In the genomic region with DNA sequence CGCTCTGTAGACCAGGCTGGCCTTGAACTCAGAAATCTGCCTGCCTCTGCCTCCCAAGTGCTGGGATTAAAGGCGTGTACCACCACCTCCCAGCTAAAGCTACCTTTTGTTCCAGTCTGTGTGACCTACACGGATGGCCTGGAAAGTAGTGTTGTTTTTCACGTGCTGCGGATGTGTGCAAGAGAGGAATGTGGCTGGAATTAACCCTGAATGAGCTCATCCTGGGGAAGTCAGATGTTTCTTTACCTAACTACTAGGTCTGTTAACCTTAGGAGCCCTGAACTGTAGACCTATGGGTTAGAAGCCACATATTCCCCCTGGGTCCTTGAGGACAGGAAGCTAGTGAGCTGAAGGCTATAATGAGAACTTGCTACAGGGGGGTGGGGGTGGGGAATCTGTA, we compare ENCODE assay signal across 27 mouse cellular contexts. TPM values are rescaled to one million over a fixed set of nuclear protein-coding genes. Genes with fewer than 3 reads are reported as not detected.
DNase-seq lines count a peak whose midpoint lies in the region; ATAC-seq and TF ChIP-seq lines count a peak whose summit lies in the region.
"Had no signal": no experiment of that assay in that cellular context is flagged by ENCODE, and none has a peak within 500 bp of the region (broad histone marks: within the 10 kb centered on the region; RNA-seq: fewer than 3 reads in every experiment).

No protein-coding gene starts in this region.

- H3K27me3 ChIP-seq in ES-Bruce4 (ENCODE audit: control insufficient read depth, insufficient read depth, low read length, poor library complexity, severe bottlenecking) = no peaks in the 10 kb centered on the region
- H3K27me3 ChIP-seq in intestine, embryonic 15.5 days (replicated peaks) = no peaks in the 10 kb centered on the region
- H3K27me3 ChIP-seq in hindbrain, postnatal 0 days (ENCODE audit: insufficient read depth, low read length) = no peaks in the 10 kb centered on the region
- H3K27me3 ChIP-seq: forebrain, embryonic 13.5 days; hindbrain, embryonic 13.5 days had no signal

- H3K4me1 ChIP-seq in ES-Bruce4 (ENCODE audit: control insufficient read depth, insufficient read depth, low read length) = no peaks in the 10 kb centered on the region
- peaks cover 0 to 6% of the 10 kb centered on the region in 2 experiments; a peak in 2 of 4 replicates for H3K4me1 ChIP-seq in ES-E14 (ENCODE audit: control insufficient read depth in 2 of 2, insufficient read depth in 2 of 2, low read length in 2 of 2, poor library complexity in 1 of 2)
- no peaks in the 10 kb centered on the region for H3K4me1 ChIP-seq in intestine, embryonic 15.5 days (replicated peaks)
- H3K4me1 ChIP-seq in hindbrain, postnatal 0 days (ENCODE audit: insufficient read depth, low read length) = no peaks in the 10 kb centered on the region
- H3K4me1 ChIP-seq: forebrain, embryonic 10.5 days; forebrain, embryonic 13.5 days; hindbrain, embryonic 10.5 days; hindbrain, embryonic 13.5 days had no signal

- H3K9ac ChIP-seq in ES-Bruce4 (ENCODE audit: low read depth, poor library complexity, severe bottlenecking) (no peak overlapping the region), ES-E14 (ENCODE audit: insufficient read depth, low read depth, low read length, poor library complexity, severe bottlenecking) (no peak overlapping the region)
- no peak overlapping the region for H3K9ac ChIP-seq in intestine, embryonic 15.5 days
- H3K9ac ChIP-seq in hindbrain, postnatal 0 days (replicated peaks; ENCODE audit: low read length) = no peak overlapping the region
- H3K9ac ChIP-seq: forebrain, embryonic 13.5 days; hindbrain, embryonic 13.5 days had no signal

- no peak for TF ChIP-seq EP300 in ES-Bruce4 (IDR thresholded peaks at IDR 0.05; ENCODE audit: insufficient read depth, low read depth, low read length)

- ATAC-seq in intestine, embryonic 15.5 days = 0 out of 2 replicates have a peak, but pooled peaks have one; percentile 33
- ATAC-seq in hindbrain, postnatal 0 days = no peak
- ATAC-seq: CD4-positive, CD25-positive, alpha-beta regulatory T cell, adult 4 months; forebrain, embryonic 13.5 days; forebrain, embryonic 16.5 days; hindbrain, embryonic 16.5 days; inflammation-experienced regulatory T-cells, adult 6 months had no signal

- in situ Hi-C loops in ES-E14 (cut with MboI; ENCODE audit: low sequenced_read_pairs in 2 of 2, unreplicated experiment in 2 of 2) = no loop called here

- H3K27ac ChIP-seq in ES-Bruce4 (ENCODE audit: insufficient read depth, low read length) (peak overlapping the region; percentile 15; the same call in 1 of the 2 replicates), ES-E14 (ENCODE audit: insufficient read depth, low read depth, low read length, poor library complexity, severe bottlenecking) (peak overlapping the region; percentile 58; the same call in 1 of the 2 replicates)
- no peak overlapping the region for H3K27ac ChIP-seq in intestine, embryonic 15.5 days
- no peak overlapping the region for H3K27ac ChIP-seq in hindbrain, postnatal 0 days
- H3K27ac ChIP-seq: forebrain, embryonic 10.5 days; forebrain, embryonic 13.5 days; hindbrain, embryonic 10.5 days; hindbrain, embryonic 13.5 days had no signal

- no peak for TF ChIP-seq POLR2A in ES-Bruce4 (IDR thresholded peaks at IDR 0.05; ENCODE audit: insufficient read depth, low read length)

- DNase-seq in ES-E14 (ENCODE audit: low read depth, low spot score) = no peak
- peak; percentile 47 for DNase-seq in yolk sac, embryonic 10.5 days (ENCODE audit: low spot score)
- DNase-seq in ovary, postnatal 14 days (ENCODE audit: low spot score) = no peak
- DNase-seq in neural tube, embryonic 10.5 days (ENCODE audit: extremely low spot score, low spot score) = no peak
- no peak for DNase-seq in hindbrain, postnatal 0 days (ENCODE audit: low spot score)
- DNase-seq: adrenal gland, postnatal 10 days; adrenal gland, postnatal 36 days; cerebellum, adult 18-20 months; cerebellum, adult 9-10 months; cerebellum, postnatal 14 days; gastrocnemius, postnatal 25 days; heart, postnatal 36 days; kidney, adult 18-20 months had no signal

- H3K4me2 ChIP-seq in intestine, embryonic 15.5 days (replicated peaks) = no peak overlapping the region
- H3K4me2 ChIP-seq in hindbrain, postnatal 0 days (ENCODE audit: low read depth, low read length) = no peak overlapping the region
- H3K4me2 ChIP-seq: forebrain, embryonic 13.5 days; heart, embryonic 11.5 days; hindbrain, embryonic 13.5 days had no signal

- no peak overlapping the region for H3K4me3 ChIP-seq in ES-Bruce4 (ENCODE audit: low read depth, low read length)
- no peak overlapping the region for H3K4me3 ChIP-seq in ES-E14 (ENCODE audit: insufficient read depth in 1 of 2, low read depth in 1 of 2, low read length in 2 of 2, poor library complexity in 1 of 2, severe bottlenecking in 1 of 2)
- H3K4me3 ChIP-seq in intestine, embryonic 15.5 days (replicated peaks) = no peak overlapping the region
- H3K4me3 ChIP-seq in hindbrain, postnatal 0 days (ENCODE audit: low read length) = no peak overlapping the region
- H3K4me3 ChIP-seq: forebrain, embryonic 10.5 days; forebrain, embryonic 13.5 days; hindbrain, embryonic 10.5 days; hindbrain, embryonic 13.5 days had no signal

- 63% methylated on average over 5 of the region's 5 CpGs for WGBS in intestine, embryonic 15.5 days
- 74% methylated on average over 5 of the region's 5 CpGs for WGBS in hindbrain, postnatal 0 days

- H3K9me3 ChIP-seq in ES-Bruce4 (replicated peaks; ENCODE audit: control insufficient read depth, insufficient read depth, low read length, poor library complexity, severe bottlenecking) = peaks cover 3% of the 10 kb centered on the region
- no peaks in the 10 kb centered on the region for H3K9me3 ChIP-seq in ES-E14 (ENCODE audit: control insufficient read depth, insufficient read depth, low read depth, low read length)
- no peaks in the 10 kb centered on the region for H3K9me3 ChIP-seq in intestine, embryonic 15.5 days
- no peaks in the 10 kb centered on the region for H3K9me3 ChIP-seq in hindbrain, postnatal 0 days (ENCODE audit: low read length)
- H3K9me3 ChIP-seq: forebrain, embryonic 10.5 days; forebrain, embryonic 13.5 days; hindbrain, embryonic 10.5 days; hindbrain, embryonic 13.5 days had no signal

- no peak for TF ChIP-seq CTCF in ES-Bruce4 (IDR thresholded peaks at IDR 0.05; ENCODE audit: low read depth, low read length)
- no peak for TF ChIP-seq CTCF in hindbrain, postnatal 0 days (IDR thresholded peaks at IDR 0.05; ENCODE audit: low read depth)

- no peaks in the 10 kb centered on the region for H3K36me3 ChIP-seq in ES-Bruce4 (ENCODE audit: control insufficient read depth, insufficient read depth, low read length, poor library complexity, severe bottlenecking)
- H3K36me3 ChIP-seq in ES-E14 (ENCODE audit: control insufficient read depth, insufficient read depth, low read length, poor library complexity, severe bottlenecking) = no peaks in the 10 kb centered on the region; the same call in 1 of the 2 replicates
- no peaks in the 10 kb centered on the region for H3K36me3 ChIP-seq in intestine, embryonic 15.5 days
- H3K36me3 ChIP-seq in hindbrain, postnatal 0 days (ENCODE audit: insufficient read depth, low read length) = no peaks in the 10 kb centered on the region
- H3K36me3 ChIP-seq: forebrain, embryonic 10.5 days; hindbrain, embryonic 10.5 days; hindbrain, embryonic 13.5 days had no signal

TF ChIP-seq in ES-E14, 5 proteins besides CTCF, POLR2A, EP300 and RAD21:
- no peak for TF ChIP-seq ZNF384 (IDR thresholded peaks at IDR 0.05; ENCODE audit: low read depth, low read length)
- no peak for TF ChIP-seq CHD2 (IDR thresholded peaks at IDR 0.05; ENCODE audit: low read depth, low read length)
- no peak for TF ChIP-seq HCFC1 (IDR thresholded peaks at IDR 0.05; ENCODE audit: borderline replicate concordance, insufficient read depth, low read length)
- TF ChIP-seq ZC3H11A (IDR thresholded peaks at IDR 0.05; ENCODE audit: borderline replicate concordance, low read depth, low read length) = no peak
- no peak for TF ChIP-seq MAFK (IDR thresholded peaks at IDR 0.05; ENCODE audit: insufficient read depth, low read depth, low read length)

RNA-seq across cellular contexts. Expression of gene Liph, which starts 7.5 kb away (rescaled TPM):
- polyA plus RNA-seq in ES-Bruce4 (2011; ENCODE audit: insufficient read depth, insufficient read length, low read depth, missing spikeins) = 7.9 and 11.2 TPM in 2 replicates
- total RNA-seq in ES-E14 (2012; rRNA removed) = 24.5 and 32.5 TPM in 2 replicates
- polyA plus RNA-seq in intestine, embryonic 15.5 days (2015; fragmentation: Nextera tagmentation; extraction: Ambion mirVana) = 23.1 and 24.3 TPM in 2 replicates
- total RNA-seq in hindbrain, postnatal 0 days (2014; rRNA removed) = 0.04 and 0.47 TPM in 2 replicates
- 0.63 and 0.74 TPM in 2 replicates for polyA plus RNA-seq in hindbrain, postnatal 0 days (2015; fragmentation: Nextera tagmentation; extraction: Ambion mirVana)
- total RNA-seq: gastrocnemius, adult 8-10 months; gastrocnemius, postnatal 25 days; heart, adult 8-10 months; heart, postnatal 36 days had no signal
- polyA plus RNA-seq: embryonic facial prominence, embryonic 11.5 days had no signal

RNA-seq across cellular contexts. Expression of gene Senp2, which starts 21.3 kb away (rescaled TPM):
- polyA plus RNA-seq in ES-Bruce4 (2011; ENCODE audit: insufficient read depth, insufficient read length, low read depth, missing spikeins) = 79.8 and 87.9 TPM in 2 replicates
- total RNA-seq in ES-E14 (2012; rRNA removed) = 51.4 and 59.1 TPM in 2 replicates
- 32.8 and 36.0 TPM in 2 replicates for polyA plus RNA-seq in intestine, embryonic 15.5 days (2015; fragmentation: Nextera tagmentation; extraction: Ambion mirVana)
- 23.4 and 24.1 TPM in 2 replicates for total RNA-seq in hindbrain, postnatal 0 days (2014; rRNA removed)
- 43.0 and 46.2 TPM in 2 replicates for polyA plus RNA-seq in hindbrain, postnatal 0 days (2015; fragmentation: Nextera tagmentation; extraction: Ambion mirVana)

RNA-seq across cellular contexts. Expression of gene Tmem41a, which starts 40.6 kb away (rescaled TPM):
- polyA plus RNA-seq in ES-Bruce4 (2011; ENCODE audit: insufficient read depth, insufficient read length, low read depth, missing spikeins) = 10.8 and 14.3 TPM in 2 replicates
- 26.9 and 28.8 TPM in 2 replicates for total RNA-seq in ES-E14 (2012; rRNA removed)
- 85.2 and 90.8 TPM in 2 replicates for polyA plus RNA-seq in intestine, embryonic 15.5 days (2015; fragmentation: Nextera tagmentation; extraction: Ambion mirVana)
- total RNA-seq in hindbrain, postnatal 0 days (2014; rRNA removed) = 28.8 and 38.3 TPM in 2 replicates
- 54.9 and 55.5 TPM in 2 replicates for polyA plus RNA-seq in hindbrain, postnatal 0 days (2015; fragmentation: Nextera tagmentation; extraction: Ambion mirVana)

Comparison
In these comparisons a context has a peak if more than half of its experiments do, and no peak if none do; other contexts are left out.
1. H3K27ac ChIP-seq: peak in ES-Bruce4 (single experiment) and ES-E14 (single experiment); none in intestine, embryonic 15.5 days (single experiment) and hindbrain, postnatal 0 days (single experiment).